In the genomic region with DNA sequence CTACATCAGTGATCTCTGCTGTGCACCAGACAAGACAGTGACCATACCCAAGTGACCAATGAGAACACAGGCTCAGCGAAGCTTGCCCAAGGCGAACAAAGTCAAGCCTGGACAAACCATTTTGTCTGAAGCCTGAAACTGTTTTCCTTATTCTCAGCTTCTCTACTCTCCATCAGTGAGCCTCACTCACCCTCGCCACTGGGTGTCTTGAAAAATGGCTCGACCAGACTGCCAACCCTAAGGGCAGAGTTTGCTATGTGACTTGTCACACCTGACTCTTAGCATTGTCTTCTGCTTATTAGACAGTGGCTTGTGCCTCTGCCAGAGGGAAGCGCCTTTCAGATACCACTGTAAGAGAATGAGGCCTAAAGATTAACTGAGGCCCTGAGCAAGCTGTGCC, we compare ENCODE assay signal across 39 mouse cellular contexts. TPM values are rescaled to one million over a fixed set of nuclear protein-coding genes. Genes with fewer than 3 reads are reported as not detected.
"Had no signal": no experiment of that assay in that cellular context is flagged by ENCODE, and none has a peak within 500 bp of the region (broad histone marks: within the 10 kb centered on the region; RNA-seq: fewer than 3 reads in every experiment).

No protein-coding gene starts in this region.

- H3K36me3 ChIP-seq: heart, embryonic 13.5 days; heart, embryonic 15.5 days; hindbrain, embryonic 13.5 days; hindbrain, embryonic 15.5 days; kidney, embryonic 15.5 days; limb, embryonic 13.5 days; limb, embryonic 15.5 days had no signal

- DNase-seq: gastrocnemius, postnatal 14 days; gastrocnemius, postnatal 36 days; kidney, adult 11 months; kidney, adult 2 months; kidney, adult 9 months; kidney, postnatal 14 days; kidney, postnatal 36 days; layer of hippocampus, postnatal 36 days; left cerebral cortex, postnatal 4 days had no signal

- H3K4me1 ChIP-seq: heart, embryonic 13.5 days; heart, embryonic 15.5 days; hindbrain, embryonic 13.5 days; hindbrain, embryonic 15.5 days; kidney, embryonic 15.5 days; limb, embryonic 13.5 days; limb, embryonic 15.5 days had no signal

- H3K4me3 ChIP-seq: heart, adult 2 months; heart, embryonic 13.5 days; heart, embryonic 15.5 days; hindbrain, embryonic 13.5 days; hindbrain, embryonic 15.5 days; kidney, embryonic 15.5 days; limb, embryonic 13.5 days; limb, embryonic 15.5 days had no signal

- H3K27me3 ChIP-seq: heart, embryonic 13.5 days; heart, embryonic 15.5 days; hindbrain, embryonic 13.5 days; hindbrain, embryonic 15.5 days; kidney, embryonic 15.5 days; limb, embryonic 13.5 days; limb, embryonic 15.5 days had no signal

- H3K9ac ChIP-seq: heart, embryonic 13.5 days; heart, embryonic 15.5 days; hindbrain, embryonic 13.5 days; hindbrain, embryonic 15.5 days; kidney, embryonic 15.5 days; limb, embryonic 13.5 days; limb, embryonic 15.5 days had no signal

- H3K9me3 ChIP-seq: heart, embryonic 13.5 days; heart, embryonic 15.5 days; hindbrain, embryonic 13.5 days; hindbrain, embryonic 15.5 days; kidney, embryonic 15.5 days; limb, embryonic 13.5 days; limb, embryonic 15.5 days had no signal

- H3K4me2 ChIP-seq: heart, embryonic 11.5 days; heart, embryonic 13.5 days; heart, embryonic 15.5 days; hindbrain, embryonic 13.5 days; hindbrain, embryonic 15.5 days; kidney, embryonic 15.5 days; limb, embryonic 13.5 days; limb, embryonic 15.5 days had no signal

- ATAC-seq: hindbrain, postnatal 0 days had no signal

- H3K27ac ChIP-seq: heart, adult 2 months; heart, embryonic 13.5 days; heart, embryonic 15.5 days; hindbrain, embryonic 13.5 days; hindbrain, embryonic 15.5 days; hindbrain, postnatal 0 days; kidney, embryonic 15.5 days; kidney, postnatal 0 days; limb, embryonic 13.5 days; limb, embryonic 15.5 days had no signal

RNA-seq across cellular contexts. Expression of a gene that starts 0.7 kb away (rescaled TPM):
- total RNA-seq: gastrocnemius, adult 8-10 months; gastrocnemius, postnatal 14 days; gastrocnemius, postnatal 36 days; hematopoietic stem cell, adult 5-6 weeks; layer of hippocampus, adult 18-20 months; layer of hippocampus, adult 8-10 months; layer of hippocampus, postnatal 36 days; left cerebral cortex, adult 18-20 months; left cerebral cortex, postnatal 25 days had no signal
- polyA plus RNA-seq: hindbrain, embryonic 11.5 days; limb, embryonic 13.5 days had no signal

RNA-seq across cellular contexts. Expression of a gene that starts 22.5 kb away (rescaled TPM):
- total RNA-seq: gastrocnemius, adult 18-20 months; gastrocnemius, adult 8-10 months; gastrocnemius, postnatal 14 days; gastrocnemius, postnatal 36 days; heart, adult 2 months; heart, postnatal 25 days; hematopoietic stem cell, adult 5-6 weeks; hindbrain, postnatal 0 days; layer of hippocampus, adult 18-20 months; layer of hippocampus, adult 8-10 months; layer of hippocampus, postnatal 14 days; layer of hippocampus, postnatal 36 days; left cerebral cortex, adult 18-20 months; left cerebral cortex, adult 8-10 months; left cerebral cortex, postnatal 10 days; left cerebral cortex, postnatal 25 days; left cerebral cortex, postnatal 4 days; liver, adult 2 months had no signal
- polyA plus RNA-seq: heart, adult 2 months; heart, embryonic 11.5 days; heart, embryonic 13.5 days; heart, embryonic 15.5 days; heart, postnatal 0 days; hindbrain, embryonic 11.5 days; hindbrain, embryonic 13.5 days; hindbrain, embryonic 15.5 days; hindbrain, postnatal 0 days; intestine, embryonic 14.5 days; intestine, embryonic 16.5 days; kidney, postnatal 0 days; large intestine, adult 2 months; limb, embryonic 11.5 days; limb, embryonic 13.5 days; limb, embryonic 15.5 days; liver, adult 2 months had no signal

RNA-seq across cellular contexts. Expression of a gene that starts 38.3 kb away (rescaled TPM):
- total RNA-seq: gastrocnemius, postnatal 14 days; heart, adult 2 months; heart, postnatal 25 days; hematopoietic stem cell, adult 5-6 weeks; hindbrain, postnatal 0 days; layer of hippocampus, adult 18-20 months; layer of hippocampus, adult 8-10 months; layer of hippocampus, postnatal 14 days; layer of hippocampus, postnatal 36 days; left cerebral cortex, adult 18-20 months; left cerebral cortex, postnatal 25 days; left cerebral cortex, postnatal 4 days had no signal
- polyA plus RNA-seq: heart, embryonic 11.5 days; heart, embryonic 13.5 days; heart, embryonic 15.5 days; hindbrain, embryonic 11.5 days; hindbrain, embryonic 13.5 days; hindbrain, embryonic 15.5 days; hindbrain, postnatal 0 days; limb, embryonic 11.5 days; limb, embryonic 13.5 days had no signal

RNA-seq across cellular contexts. Expression of a gene that starts 46.5 kb away (rescaled TPM):
- total RNA-seq: gastrocnemius, adult 18-20 months; gastrocnemius, adult 8-10 months; gastrocnemius, postnatal 14 days; gastrocnemius, postnatal 36 days; heart, adult 2 months; heart, postnatal 25 days; hematopoietic stem cell, adult 5-6 weeks; hindbrain, postnatal 0 days; layer of hippocampus, adult 18-20 months; layer of hippocampus, adult 8-10 months; layer of hippocampus, postnatal 14 days; layer of hippocampus, postnatal 36 days; left cerebral cortex, adult 18-20 months; left cerebral cortex, adult 8-10 months; left cerebral cortex, postnatal 10 days; left cerebral cortex, postnatal 25 days; left cerebral cortex, postnatal 4 days; liver, adult 2 months had no signal
- polyA plus RNA-seq: gonadal fat pad, adult 2 months; heart, adult 2 months; heart, embryonic 11.5 days; heart, embryonic 13.5 days; heart, embryonic 15.5 days; heart, postnatal 0 days; hindbrain, embryonic 11.5 days; hindbrain, embryonic 13.5 days; hindbrain, embryonic 15.5 days; hindbrain, postnatal 0 days; intestine, embryonic 14.5 days; intestine, embryonic 16.5 days; kidney, adult 2 months; kidney, embryonic 15.5 days; kidney, postnatal 0 days; large intestine, adult 2 months; limb, embryonic 11.5 days; limb, embryonic 13.5 days; limb, embryonic 15.5 days; liver, adult 2 months had no signal
